Mouse (Mus musculus) urinary bladder, adult 2 months (tissue): ENCODE data around the gene Cers2. TPM values are rescaled to one million over a fixed set of nuclear protein-coding genes. Genes with fewer than 3 reads are reported as not detected.

ENCODE experiments used
- DNase-seq: peaks from one replicate; pipeline ENCODE4 v3.0.0; 2022; ENCODE audit warnings: low spot score
- polyA plus RNA-seq: library from polyadenylated mRNA; depleted of rRNA; stranded (reverse); fragments of >200 nt; gene quantifications from 2 replicates; pipeline ENCODE4 v1.2.3, GENCODE M21; 2012; rRNA removed

The Cers2 gene
- polyA plus RNA-seq: 119 and 126 TPM in 2 replicates

DNA sequence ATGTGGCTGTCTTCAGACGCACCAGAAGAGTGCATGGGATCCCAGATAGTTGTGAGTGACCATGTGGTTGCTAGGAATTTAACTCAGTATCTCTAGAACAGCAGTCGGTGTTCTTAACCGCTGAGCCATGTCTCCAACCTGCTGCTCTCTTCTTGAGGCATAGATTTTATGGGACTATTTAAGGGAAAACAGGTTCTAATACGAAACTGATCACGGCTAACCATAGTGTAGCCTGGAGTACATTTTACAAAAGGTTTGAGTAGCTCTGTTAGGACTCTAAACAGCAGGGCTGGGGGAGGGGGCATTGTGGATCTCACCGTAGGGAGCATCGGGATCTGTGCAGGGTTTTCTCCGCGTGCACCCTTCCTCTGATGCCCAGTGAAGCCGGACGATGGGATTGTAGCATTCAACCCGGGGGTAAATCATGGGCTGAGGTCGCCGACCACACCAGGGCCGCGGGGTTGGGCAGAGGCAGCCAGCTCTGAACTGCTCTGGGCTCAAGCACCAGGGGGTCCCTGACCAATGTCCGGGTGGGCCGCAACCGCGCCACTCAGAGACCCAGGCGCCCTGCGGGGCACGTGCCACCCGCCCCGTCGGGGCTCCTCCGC, at the start of gene Cers2:
TSS of gene Cers2 (plus strand) at position 306 of the 608 bp plus-strand sequence.
- no peak for DNase-seq

DNA sequence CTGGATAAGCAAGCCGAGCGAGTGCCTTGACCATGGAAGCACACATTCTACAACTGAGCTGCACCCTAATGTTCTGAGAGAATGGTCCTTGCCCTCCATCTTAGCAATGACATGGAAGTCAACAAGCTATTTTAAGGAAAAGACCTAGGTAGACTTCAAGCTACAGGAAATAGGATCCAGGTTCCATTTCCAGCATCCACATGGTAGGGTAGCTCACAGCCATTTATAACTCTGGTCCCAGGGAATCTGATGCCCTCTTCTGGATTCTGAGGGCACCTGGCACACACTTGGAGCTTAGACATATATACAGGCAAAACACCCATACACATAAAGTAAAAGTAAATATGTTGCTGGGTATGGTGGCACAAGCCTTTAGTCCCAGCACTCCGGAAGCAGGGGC, 48.5 kb upstream of the Cers2 start:
- DNase-seq: no peak

DNA sequence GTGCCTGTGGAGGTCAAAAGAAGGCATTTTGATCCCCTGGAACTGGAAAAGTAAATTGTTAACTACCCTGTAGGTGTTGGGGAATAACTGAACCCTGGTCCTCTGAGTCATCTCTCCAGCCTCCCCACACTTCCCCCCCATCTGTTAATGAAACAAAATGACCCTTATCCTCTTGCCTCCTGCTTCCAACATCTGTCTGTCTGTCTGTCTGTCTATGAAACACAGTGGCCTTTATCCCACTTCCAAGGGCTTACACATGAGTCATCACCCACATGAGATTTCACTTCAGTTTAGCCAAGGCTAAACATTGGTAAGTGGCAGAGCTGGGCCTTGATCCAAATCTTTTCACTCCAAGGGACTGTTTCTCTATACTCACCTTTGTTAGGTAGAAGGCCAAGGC, 46.7 kb upstream of the Cers2 start:
- no peak for DNase-seq

DNA sequence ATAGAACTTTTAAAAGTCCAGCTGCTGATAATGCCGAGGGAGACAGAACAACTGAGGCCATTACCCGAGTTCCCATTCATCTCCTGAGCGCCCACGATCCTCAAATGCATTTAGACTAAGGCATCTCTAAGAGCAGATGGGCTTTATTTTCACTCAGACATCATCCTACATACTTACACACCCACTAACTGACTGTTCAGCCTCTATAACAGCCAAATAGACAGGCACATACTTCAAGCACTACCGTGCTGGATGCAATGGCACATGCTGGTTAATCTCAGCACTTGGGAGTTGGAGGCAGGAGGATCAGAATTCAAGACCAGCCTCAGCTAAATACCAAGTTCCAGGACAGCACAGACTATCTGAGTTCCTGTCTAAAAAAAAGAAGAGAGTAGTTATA, 44.8 kb upstream of the Cers2 start:
- DNase-seq: no peak

DNA sequence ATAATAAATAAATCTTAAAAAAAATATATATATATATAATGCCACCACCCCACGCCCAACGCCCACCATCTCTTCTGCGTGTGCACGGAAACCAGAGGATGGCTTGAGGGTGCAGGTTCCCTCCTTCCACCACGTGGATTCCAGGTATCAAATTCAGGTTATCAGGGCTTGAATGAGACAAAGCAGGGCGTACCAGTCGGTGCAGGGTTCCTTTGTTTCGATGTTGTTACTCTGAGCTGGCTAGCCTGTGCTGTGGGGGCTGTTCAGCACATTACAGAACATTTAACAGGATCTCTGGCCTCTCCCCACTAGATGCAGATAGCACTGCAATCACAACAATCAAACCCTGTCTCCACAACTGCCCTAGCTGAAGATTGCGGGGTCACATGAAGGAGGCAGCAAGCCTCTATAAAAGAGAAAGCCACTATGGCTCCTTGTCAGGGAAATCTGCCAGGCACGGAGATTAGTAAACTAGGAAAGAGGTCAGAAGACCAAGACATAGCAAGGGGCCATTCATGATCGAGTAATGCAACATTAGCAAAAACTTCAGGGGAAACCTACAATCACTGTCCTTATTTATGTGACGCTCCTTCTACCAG, 43.7 kb upstream of the Cers2 start:
- no peak for DNase-seq

DNA sequence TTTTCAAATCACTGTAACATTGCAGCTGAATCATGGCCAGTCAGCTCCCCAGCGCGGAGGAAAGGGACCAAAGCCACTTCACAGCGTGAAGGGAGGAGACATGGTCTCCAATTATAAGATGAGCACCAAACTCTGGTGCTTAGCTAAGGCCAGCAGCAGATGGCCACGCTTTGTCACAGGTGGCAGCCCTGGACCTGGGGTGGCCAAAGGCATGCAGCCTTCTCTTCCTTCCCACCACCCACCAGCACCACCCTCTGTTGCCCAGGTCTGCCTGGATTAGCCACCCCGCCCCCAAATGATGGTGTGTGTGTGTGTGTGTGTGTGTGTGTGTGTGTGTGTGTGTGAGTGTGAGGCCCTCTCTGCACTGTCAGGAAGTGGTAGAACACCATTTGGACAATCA, 41.1 kb upstream of the Cers2 start:
- no peak for DNase-seq

DNA sequence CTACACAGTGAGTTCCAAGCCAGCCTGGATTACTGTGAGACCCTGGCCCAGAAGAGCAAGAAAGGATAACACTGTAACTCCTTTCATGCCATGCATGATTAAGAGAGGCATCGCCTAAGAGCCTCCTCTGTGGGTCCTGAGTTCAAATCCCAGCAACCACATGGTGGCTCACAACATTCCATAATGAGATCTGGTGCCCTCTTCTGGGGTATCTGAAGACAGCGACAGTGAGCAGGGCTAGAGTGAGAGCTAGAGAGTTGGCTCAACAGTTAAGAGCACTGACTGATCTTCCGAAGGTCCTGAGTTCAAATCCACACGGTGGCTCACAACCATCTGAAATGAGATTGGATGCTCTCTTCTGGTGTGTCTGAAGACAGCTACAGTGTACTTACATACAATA, 40.1 kb upstream of the Cers2 start:
- DNase-seq: no peak

DNA sequence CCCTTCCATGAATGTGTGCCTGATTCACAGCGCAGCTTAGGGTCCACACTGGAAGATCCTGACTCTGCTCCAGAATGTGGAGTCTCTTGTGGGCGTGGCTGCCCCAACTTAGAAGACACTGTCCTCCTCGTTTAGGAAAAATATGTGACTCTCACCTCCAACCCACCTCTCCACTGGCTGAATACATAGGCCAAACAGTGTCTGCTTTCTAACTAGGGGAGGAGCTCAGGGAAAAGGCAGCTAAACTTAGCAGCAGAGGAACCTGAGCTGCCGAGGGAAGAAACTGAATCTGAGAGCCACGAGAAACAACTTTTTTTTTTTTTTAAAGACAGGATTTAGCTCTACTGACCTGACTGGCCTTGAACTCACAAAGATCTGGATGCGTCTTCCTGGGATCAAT, 39.4 kb upstream of the Cers2 start:
- no peak for DNase-seq

DNA sequence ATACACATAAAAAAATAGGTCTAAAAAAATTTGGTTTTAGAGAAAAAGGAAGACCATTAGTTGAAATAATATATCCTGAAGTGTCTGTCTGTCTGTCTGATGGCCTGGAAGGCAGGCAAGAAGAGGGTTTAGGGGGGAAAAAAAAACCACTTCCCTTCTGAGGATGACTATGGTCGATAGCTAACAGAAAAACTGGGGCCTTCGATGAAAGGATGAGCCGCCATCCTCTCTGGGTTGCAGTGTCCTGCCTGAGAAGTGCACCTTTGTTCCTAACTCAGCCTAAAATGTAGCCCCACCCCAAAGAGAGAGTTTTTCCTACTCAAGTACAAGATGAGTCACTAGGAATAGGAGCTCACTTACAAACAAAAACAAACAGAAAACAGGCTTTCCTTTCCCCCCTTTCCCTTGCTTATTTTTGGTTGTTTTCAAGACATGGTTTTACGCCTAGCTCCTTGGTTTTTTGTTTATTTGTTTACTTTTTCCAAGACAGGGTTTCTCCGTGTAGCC, 38.1 kb upstream of the Cers2 start:
- no peak for DNase-seq

DNA sequence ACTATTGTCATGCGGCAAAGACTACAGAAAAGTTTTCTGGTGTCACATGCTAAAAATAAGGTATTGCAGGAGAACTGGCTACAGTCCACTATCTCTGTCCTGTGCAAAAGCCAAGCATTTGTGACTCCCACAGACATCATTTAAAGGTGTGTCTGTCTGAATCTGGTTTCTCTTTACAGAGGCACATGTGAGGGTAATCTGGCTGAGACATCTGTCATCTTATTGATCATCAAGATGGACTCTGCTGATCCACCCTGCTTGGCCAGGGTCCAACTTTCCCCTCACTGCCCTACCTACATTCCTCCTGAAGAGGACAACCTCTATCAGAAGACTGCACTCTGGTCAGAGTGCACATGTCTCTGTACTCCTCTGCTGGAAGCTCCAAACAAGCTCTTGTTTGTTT, 37.4 kb upstream of the Cers2 start:
- DNase-seq: no peak

DNA sequence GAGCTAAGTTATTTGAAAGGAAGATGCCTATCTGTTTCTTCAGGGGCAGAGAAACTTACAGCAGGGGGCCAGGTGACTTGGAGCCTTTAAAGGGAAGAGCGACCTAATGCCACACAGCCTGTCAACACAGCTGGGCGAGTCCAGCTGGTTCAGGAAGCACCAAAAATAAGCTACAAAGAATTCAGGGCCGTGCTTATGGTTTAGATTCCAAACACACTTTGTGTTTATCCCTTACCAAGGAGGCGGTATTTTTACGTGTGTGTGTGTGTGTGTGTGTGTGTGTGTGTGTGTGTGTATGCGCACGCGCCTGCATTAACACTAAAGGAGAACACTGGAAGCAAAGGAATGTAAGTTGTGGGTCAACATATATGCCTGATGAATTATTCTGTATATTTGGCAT, 33.8 kb upstream of the Cers2 start:
- DNase-seq: no peak

DNA sequence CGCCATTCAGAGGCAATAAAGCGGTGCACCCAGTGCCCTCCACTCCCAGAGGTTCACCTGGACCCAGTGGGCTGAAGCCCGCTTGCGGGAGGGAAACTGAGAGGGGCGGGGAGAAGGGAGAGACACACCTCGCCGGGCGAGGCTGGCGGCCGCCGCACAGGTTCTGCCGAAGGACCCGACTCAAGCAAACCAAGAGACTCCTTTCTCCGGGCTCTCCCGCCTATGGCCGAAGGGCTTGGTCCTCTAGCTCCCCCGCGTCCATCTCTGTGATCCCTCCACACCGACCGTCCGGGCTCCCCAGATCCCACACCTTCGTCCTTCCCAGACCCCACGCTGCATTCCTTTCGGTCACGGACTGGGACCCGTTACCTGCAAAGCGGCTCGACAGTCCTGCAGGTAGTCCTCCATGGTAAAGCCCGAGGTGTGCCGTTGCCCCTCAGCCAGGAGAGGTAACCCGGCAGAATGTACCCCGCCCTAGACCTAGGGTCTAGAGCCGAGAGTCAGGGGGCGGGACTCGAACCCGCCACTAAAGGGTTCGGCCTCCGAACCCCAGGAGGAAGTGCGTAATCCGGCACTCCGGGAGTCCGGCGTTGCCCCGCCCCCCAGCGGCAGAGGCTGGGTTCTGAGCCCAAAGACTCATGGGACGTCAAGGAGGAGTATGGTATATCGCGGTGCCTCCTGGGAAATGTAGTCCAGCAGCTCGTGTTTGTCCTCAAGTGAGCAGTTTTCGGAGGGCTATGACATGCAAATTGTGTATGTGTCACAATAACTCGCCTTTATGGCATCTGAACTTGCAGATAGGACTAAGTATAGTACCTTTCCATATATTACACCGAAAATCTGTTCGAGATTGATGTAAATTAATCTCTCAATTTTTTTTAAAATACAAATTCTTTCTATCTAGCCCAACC, 33.1 kb upstream of the Cers2 start, which contains the start of the genes Mindy1 and Prune1:
TSS of gene Mindy1 (plus strand) at position 130 of the 911 bp plus-strand sequence.
TSS of gene Prune1 (minus strand) at position 861 of the 911 bp plus-strand sequence.
- peak; percentile 91 for DNase-seq

DNA sequence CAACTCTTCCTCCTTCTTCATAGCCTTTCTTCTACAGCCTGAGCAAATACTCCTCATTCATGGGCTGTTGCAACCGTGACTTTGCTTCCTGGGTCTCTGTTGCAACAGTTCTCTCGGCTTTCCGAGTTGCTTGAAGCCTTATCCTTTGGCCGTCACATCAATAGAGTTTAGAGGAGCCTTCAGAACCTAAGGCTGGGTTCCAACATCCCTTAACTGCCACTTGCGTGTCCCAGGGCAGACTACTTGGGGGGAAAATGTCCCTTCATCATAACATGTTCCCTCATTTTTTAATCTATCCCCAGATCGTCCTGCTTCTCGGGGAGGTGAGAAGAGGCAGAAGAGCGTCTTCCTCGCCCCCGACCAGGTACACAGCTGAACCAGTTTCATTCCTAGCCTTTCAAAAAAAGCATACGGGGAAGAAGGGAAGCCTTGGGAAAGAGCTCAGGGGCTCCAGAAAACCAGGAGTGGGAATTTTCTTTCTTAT, 32.2 kb upstream of the Cers2 start:
- no peak for DNase-seq

DNA sequence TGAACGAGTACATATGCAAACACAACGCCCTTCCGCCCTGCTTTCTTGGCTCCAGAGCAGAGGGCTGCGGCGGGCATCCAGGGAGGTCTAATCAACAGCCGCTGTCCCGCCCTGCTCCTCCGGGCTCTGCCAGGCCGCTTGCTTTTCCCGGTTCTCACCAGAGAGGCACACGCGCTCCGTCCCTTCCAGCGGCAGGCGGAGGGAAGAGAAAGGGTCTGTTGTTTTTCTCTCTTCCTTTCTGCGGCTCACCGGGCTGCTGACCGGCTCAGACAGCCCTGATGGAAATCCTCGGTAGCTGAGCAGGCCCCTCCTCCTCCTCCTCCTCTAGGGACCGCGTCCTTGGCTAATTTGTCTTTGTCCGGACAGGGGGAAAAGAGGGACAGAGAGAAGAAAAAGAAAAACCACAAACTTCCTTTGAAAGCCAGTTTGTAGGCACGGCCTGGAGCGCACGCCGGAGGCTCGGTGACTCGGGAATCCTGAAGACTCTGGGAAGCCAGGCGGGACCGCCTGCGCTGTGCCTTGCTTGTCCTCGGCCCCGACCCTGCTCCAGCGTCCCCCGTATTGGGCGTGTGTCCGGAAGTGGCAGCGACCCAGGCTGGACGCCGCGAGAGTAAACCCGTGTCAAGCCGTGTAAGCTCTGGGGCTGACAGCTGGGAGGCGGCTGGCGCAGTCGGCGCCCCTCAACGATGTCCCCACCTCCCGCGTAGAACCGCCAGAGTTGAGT, 31.6 kb upstream of the Cers2 start:
- DNase-seq: peak; percentile 74

DNA sequence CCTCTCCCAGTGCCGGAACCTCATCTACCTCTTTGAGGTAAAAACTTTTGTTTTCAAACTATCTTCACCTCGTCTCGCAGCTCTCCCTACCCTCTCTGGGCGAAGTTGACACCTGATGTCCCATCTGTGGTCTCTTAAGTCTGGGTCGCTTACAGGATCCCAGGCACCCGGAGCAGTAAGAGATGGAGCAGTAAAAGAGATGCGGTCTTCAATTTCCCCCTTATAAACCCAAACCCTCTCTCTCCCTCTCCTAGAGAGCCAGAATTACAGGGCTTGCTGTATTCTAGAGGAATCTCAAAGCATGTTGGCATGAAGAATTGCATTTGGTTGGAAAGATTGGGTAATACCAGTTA, 31.0 kb upstream of the Cers2 start:
- no peak for DNase-seq

DNA sequence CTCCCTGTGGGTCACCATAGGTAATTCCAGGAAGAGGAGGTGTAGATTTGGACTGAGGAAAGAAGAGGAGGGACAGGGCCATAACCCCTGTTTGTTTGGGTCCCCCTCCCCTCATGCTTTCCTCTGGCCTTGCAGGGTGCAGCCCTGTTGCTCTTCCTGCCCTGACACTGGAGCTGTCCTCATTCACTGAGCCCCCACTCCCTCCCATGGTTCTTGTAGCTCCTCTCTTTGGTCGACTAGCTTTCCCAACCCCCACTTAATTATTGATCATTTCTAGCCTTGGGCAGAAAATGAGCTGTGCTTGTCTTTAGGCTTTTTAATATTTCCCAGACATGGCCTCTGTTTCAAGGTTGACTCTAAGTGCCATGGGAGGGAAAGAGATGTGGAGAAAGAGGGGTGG, 30.5 kb upstream of the Cers2 start:
- no peak for DNase-seq

DNA sequence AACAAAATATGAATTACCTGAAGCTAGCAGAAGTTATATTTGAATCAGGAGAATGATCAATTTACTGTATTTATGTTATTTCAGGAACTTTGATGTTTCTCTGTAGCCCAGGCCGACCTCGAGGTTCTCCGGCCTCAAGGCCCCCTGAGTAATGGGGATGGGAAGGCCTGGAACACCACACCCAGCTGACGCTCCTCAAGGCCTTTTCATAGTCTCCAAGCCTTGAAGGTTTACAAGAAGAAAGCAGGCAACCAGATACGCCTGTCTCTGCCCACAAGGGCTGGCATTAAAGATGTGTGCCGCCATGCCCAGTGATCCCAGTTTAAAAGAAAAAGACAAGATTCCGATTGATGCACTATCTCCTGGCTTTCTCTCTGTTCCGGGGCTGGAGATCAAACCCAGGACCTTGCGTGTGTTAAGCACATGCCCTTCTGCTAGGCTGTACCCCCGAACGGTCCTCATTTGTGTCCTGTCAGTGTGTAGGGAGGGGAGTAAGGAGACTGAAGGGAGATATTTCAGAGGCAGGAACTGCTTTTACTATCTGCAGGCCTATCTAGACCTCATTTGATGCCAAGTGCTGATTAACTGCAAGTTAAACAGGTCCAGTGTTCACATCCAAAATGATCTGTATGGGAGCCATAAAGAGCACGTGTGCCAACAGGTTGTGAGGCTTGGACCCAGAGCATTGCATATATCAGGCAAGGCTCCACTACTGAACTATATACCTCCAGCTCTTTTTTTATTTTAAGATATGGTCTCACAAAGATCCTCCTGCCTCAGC, 29.9 kb upstream of the Cers2 start:
- DNase-seq: no peak

DNA sequence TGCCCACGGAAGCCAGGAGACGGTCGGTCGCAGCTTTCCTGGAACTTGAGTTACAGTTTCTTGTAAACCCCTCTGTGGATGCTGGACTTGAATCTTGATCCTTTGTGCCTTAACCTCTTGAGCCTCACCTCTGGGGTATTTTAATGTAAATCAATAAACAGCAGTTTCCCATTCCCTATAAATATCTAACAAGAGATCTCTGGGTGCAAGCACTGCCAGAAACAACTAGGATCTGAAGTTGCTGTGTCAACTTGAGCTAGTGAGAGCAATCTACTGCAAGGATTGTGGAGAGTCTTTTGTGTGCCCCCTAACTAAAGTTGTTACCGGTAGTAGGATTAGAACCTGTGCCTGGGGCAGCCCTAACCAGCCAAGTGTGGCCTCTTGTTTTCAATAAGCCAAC, 29.2 kb upstream of the Cers2 start:
- no peak for DNase-seq

DNA sequence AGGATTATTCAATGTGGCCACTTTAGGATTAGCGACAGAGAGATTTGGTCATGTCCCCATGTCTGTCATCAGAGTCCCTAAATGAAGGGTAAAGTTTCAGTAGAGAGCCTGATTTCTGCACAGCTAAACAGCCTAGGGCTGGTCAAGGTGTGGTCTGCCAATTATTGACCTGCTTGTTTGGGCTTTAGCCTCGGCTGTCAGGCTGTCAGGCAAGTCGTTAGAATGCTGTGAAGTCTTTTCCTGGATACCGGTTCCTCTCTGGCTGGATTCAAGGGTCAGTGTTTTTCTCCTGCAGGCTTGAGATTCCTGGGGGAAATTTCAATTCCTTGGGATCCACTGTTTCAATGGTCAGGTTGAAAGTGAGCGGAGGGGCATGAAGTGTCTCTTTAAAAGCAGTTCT, 28.6 kb upstream of the Cers2 start:
- no peak for DNase-seq

DNA sequence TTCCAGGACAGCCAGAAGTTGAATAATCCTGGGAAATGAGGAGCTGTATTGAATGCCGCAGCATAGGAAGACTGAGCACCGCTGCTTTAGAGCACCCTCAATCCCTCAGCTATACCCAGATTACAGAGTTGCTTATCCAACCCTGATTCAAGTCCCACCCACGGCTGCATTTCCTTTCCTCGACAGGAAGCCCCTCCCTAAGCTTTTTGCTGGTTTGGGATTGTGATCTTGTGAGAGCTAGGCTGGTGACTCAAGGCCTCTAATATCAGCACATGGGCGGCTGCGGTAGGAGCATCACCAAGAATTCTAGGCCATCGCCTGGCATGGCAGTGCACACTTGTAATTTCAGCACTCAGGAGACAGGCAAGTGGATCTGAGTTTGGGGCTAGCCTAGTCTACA, 28.1 kb upstream of the Cers2 start:
- DNase-seq: no peak

DNA sequence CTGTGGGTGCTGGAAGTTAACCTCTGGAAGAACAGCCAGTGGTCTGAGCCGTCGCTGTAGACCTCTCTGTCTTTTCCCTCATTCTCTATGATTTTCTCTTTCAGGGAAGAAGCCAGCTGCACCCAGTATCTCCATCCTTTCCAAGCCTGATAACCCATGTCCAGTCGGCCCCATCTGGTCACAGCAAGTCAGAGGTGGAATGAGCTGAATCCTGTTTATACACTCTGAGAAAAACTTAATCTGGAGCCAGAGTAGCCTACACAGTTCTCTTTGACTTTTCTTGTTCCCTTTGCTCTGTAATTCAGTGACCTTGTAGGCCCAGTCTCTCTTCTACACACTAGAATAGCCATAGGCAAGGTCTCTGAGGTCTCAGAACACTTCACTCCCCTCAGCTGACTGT, 27.1 kb upstream of the Cers2 start:
- no peak for DNase-seq
